Mouse (Mus musculus) liver, embryonic 18 days (tissue): ENCODE data around the gene Lix1l. TPM values are rescaled to one million over a fixed set of nuclear protein-coding genes. Genes with fewer than 3 reads are reported as not detected.

Source experiments
- polyA plus RNA-seq: library from polyadenylated mRNA; depleted of rRNA; stranded (reverse); fragments of >200 nt; gene quantifications from 2 replicates; pipeline ENCODE4 v1.2.3, GENCODE M21; 2012; rRNA removed

Gene Lix1l
- polyA plus RNA-seq, result 3.6 and 3.8 TPM in 2 replicates

DNA sequence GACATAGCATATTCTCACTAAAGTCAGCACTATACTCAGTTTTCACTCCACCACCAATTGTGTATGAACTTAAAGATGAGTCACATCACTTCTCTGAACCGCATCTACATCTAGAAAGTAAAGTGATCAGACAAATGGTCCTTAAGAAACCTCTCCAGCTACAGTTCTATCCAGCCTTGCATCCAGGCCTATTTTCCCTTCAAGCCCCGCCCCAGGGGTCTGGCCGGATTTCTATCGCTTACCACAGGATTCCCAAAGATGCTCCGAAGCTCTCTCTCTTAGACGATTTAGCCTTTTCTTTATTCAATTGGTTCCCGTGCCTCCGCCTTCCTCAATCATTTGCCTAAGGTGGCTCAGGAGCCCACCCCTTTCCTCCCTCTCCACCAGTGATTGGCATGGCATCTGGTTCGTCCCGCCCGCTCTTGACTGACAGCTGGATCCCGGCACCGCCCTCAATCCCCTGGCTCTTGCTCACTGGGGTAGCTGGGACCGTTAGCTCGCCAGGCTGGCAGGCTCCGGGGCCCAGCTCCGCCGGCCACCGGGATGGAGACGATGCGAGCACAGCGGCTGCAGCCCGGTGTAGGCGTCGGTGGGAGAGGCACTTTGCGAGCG, at the start of gene Lix1l:
Lix1l (plus strand) TSS at position 511 of the 612 bp plus-strand sequence.

DNA sequence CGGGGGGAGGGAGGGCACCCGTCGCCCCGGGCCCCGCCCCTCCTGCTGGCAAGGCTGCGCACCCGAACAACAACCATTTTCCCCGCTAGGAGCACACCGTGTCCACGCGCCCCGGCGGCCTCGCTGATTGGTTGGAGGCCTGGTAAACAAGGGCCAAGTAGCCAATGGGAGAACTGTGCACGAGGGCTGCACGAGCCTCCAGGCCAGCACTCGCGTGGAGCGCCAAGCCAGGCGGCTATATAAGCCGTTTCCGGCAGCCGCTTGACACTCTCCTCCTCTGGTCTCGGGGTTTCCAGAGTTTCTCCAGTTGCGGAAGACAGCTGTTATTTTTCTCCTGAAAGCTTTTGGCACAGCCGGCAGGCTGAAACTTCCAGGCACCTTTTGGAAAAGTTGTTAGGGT, 43.3 kb upstream of the Lix1l start, which contains the start of gene Txnip:
Txnip (plus strand) TSS at position 264 of the 400 bp plus-strand sequence.

DNA sequence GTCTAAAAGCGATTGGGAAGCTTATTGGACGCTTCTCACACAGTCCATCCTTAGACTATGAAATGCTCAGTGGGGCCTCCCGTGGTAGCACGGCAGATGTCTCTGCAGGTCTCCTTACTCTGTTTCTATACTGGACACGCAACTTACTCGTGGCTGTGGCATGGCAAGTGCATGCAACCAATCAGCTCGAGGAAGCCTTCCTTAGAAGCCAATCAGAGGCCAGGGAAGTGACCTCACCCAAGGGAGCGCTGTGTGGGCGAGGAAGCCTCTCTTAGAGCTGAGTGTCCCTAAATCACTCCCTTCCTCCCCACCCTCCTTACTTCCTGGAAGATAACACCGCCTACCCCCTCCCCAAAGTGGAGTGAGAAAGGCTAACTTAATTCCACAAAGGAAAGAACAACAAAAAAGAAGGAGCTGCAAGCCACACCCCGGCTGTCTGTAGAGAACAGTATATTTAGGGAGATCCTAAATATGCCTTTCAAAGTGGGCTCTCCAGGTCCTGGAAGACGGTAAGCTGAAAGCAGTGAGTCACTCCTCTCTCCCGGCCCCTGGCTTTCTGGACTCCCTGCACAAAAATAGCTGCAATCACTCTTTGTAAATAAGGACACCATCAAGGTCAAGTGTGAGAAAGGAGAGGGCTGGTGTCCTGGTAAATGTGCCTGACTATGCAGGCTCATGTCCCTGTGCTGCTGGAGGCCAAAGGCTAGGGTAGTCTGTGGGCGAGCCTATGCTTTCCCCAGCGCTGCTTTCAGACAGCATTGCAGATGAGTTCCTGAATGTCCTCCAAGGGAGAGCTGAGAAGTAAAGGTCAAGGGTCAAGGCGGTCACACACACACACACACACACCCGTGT, 24.0 kb upstream of the Lix1l start, which contains the start of gene Gm16253:
Gm16253 (plus strand) TSS at position 295 of the 852 bp plus-strand sequence.

DNA sequence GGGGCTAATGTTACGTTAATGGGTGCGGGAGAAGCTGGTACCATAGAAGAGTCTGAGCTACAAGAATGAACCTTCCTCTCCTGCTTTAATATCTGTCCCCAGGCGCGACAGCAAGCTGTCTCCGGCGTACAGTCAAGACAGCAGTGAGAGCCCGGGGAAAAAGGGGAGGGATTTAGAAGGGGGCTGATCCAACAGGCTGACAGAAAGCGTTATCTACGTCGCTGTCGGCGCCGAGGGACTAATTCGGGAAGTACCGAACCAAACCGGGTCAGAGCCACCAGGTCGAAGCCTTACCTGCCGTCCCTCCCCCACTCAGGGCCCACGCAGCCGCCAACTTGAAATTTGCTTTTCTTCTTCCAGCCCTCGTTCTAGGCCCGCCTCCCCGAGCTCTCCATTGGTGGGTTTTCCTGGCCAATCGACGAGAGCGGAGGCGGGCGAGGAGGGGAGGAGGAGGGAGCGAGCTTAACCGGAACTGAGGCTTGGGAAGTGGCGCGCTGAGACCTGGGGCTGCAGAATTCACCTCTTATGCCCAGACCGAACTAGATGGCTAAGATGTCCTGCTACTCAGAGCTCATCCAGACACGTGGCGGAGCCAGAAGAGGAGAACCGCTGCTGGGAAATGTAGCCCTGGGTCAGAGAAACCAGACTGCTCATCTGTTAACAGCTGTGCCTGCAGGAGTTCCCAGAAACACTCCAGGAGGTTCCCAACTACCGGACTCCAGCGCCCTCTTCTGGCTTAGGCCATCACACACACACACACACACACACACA, 7.0 kb upstream of the Lix1l start, which contains the start of gene Polr3gl:
Polr3gl (minus strand) TSS at position 392 of the 771 bp plus-strand sequence.

DNA sequence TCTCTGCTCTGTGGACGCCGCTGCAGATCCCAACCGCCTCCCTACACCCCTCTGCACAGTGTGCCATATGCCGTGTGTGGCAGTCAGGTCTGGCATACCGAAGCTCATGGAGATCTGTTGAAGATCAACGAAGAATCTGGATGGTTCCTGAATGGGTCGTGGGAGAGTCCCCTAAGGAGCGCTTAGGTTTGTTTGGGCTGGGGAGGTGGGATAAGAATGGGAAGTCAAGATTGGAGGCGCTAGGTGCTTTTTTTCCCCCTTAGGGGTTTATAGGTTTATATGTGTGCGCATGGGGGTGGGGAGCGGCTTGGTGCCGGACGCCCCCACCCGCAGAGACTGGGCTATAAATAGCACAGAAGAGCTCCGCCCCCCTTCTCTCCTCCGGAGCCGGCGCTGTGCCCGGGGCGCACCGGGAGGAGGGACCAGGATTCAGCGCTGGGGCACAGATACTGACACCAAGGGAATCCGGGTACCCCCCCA, 4.7 kb upstream of the Lix1l start, which contains the start of gene Ankrd34a:
Ankrd34a (plus strand) TSS at position 409 of the 480 bp plus-strand sequence.

DNA sequence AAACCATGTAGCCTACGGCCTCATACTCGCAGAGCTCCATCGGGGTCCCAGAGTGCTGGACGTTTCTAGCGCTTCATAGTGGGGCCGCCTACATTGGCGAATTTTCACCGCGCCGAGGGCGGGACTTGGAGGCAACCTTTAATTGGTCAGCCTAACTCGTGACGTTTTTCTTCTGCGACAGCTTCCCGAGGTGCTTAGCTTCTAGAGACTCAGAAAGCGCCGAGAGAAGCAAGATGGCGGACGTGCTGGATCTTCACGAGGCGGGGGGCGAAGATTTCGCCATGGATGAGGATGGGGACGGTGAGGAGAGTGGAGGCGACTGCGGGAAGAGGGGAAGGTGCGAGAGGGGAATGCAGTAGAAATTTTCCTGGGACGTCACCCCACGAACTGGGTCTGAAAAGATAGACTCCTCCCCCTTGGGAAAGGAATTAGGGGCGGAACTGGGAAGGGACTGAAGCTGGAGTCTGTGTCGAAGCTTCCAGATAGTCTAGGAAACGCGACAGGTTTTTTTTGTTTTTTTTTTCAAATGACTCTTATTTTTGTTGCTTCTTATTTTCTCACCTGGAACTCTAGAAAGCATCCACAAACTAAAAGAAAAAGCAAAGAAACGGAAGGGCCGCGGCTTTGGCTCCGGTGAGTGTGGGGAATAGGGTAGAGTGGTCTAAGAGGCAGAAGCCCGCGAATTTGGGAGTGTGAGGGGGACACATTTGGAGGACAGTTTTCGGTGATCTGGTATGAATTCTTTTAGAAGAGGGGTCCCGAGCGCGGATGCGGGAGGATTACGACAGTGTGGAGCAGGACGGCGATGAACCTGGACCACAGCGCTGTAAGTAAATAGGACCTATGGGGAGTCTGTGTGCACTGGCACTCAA, 29.0 kb downstream of the Lix1l start, which contains the start of gene Rbm8a:
Rbm8a (plus strand) TSS at position 205 of the 872 bp plus-strand sequence.

DNA sequence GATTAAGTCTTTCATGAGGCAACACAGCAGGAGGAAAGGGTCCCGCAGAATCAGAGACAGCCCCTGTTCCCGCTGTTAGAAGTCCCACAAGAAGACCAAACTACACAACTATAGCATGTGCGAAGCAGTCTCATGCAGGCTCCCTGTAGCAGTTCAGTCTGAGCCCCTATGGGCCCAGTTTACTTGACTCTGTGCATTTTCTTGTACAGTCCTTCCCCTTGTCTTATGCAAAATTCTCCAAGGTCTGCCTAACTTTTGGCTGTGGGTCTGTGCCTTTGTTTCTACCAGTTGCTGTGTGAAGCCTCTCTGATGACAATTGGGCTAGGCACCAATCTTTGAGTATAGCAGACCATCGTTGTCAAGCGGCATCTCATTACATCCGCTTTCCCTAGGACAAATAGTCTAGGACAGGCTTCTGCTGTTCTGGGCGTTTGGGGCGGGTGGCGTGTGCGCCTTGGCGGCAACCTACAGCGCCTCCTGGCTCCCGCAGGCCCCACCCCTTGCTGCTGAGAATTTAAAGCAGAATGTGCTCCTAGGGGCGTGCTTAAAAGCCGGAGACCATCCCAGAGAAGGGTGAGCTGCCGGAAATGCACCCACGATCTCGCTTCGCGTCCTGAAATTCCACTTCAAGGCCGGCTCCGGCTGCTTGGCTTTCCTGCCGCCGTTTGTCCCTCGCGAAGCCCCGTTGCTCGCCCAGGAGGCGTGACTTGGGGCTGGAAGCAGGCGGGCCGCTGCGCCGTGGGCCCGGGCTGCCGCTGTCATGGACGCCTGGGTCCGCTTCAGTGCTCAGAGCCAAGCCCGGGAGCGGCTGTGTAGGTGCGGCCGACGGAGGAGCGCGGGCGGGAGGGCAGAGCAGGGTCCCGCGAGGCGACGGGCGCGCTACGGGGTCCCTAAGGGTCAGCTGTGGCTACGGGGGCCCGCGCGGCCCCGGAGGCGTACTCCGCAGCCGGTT, 34.3 kb downstream of the Lix1l start, which contains the start of the genes Pex11b and Gm42957:
Pex11b (plus strand) TSS at position 449 of the 952 bp plus-strand sequence.
Gm42957 (plus strand) TSS at position 547 of the 952 bp plus-strand sequence.

DNA sequence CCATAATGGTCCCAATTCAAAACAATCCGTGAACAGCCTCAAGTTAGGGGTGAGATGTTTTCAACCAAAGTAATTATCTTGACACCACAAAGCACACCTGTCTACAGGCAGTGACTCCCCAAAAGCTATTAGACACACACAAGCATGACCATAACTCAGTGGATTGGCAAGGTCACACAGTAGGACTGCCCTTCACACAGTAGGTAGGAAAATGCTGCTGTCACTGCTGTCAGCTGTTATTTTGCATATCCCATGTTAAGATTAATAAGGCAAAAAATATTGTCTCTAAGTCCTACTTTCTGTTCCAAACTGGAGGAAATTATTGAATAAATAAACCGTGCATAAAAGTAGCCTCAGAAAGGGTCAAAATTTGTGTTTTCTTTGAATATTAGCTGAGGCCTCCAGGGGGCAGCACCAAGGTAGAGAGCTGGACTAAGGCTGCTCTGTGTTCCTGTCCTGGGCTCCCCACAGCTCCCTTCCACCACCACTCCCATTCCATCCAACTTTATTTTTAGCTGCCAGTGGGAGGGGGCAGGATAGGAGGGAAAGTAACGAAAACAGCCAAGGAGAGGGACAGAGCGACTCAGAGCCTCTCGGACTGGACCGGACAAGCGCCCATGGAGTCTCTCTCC, 44.2 kb downstream of the Lix1l start, which contains the start of gene Itga10:
Itga10 (plus strand) TSS at position 567 of the 632 bp plus-strand sequence.

DNA sequence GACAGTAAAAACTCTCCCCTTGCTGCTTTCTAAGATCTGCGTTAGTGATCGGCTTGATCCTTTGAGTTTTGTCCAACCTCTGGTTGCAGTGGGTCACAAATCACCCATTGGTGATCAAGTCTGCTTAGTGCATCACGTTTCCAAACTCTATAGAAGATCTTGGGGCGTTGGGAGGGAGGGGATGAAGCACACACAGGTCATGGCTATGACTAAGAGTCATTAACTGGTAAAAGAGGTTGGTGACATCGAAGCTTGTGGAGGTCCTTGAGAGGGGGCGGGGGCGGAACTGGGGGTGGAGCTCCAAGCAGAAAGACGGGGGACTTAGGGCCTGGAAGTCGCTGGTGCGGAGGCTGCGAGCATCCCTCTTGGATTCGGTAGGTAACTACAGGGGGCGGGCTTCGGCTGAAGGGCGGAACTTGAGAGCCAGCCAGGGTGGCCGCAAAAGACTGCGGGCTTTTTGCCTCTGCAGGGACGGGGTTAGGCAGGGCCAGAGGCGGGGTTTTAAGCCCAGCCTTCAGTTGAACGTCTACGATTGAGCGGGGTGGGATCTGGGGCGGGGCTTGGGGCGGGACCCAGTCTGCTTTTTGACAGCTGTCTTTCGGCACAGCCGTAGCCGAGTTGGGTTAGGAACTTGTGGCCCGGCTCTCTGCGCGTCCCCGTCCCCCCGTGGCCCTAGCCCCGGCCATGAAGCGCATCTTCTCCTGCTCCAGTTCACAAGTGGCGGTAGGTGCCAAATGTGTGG, 68.9 kb downstream of the Lix1l start, which contains the start of gene Ankrd35:
Ankrd35 (plus strand) TSS at position 405 of the 742 bp plus-strand sequence.

Other genes starting within 250 kb of the Lix1l start
- gene BC107364, start 148.8 kb upstream of the Lix1l start, polyA plus RNA-seq, result 0.05 and 0.07 TPM in 2 replicates
- 40.3 and 47.5 TPM in 2 replicates for gene Hfe2, start 76.0 kb upstream of the Lix1l start, polyA plus RNA-seq
- 144 and 281 TPM in 2 replicates for gene Txnip, start 43.2 kb upstream of the Lix1l start, polyA plus RNA-seq
- gene Gm16253, start 24.2 kb upstream of the Lix1l start, polyA plus RNA-seq, result not detected in 2 replicates
- 19.6 and 26.1 TPM in 2 replicates for gene Polr3gl, start 7.0 kb upstream of the Lix1l start, polyA plus RNA-seq
- 0.03 and 0.04 TPM in 2 replicates for gene Ankrd34a, start 4.5 kb upstream of the Lix1l start, polyA plus RNA-seq
- gene Rbm8a, start 28.8 kb downstream of the Lix1l start, polyA plus RNA-seq, result 18.6 and 20.5 TPM in 2 replicates
- 16.6 and 17.3 TPM in 2 replicates for gene Pex11b, start 34.2 kb downstream of the Lix1l start, polyA plus RNA-seq
- 0.01 and 0.04 TPM in 2 replicates for gene Gm42957, start 34.3 kb downstream of the Lix1l start, polyA plus RNA-seq
- gene Itga10, start 44.4 kb downstream of the Lix1l start, polyA plus RNA-seq, result 0.61 TPM in 2 replicates
- 0.34 and 0.50 TPM in 2 replicates for gene Ankrd35, start 69.0 kb downstream of the Lix1l start, polyA plus RNA-seq
- gene Pias3, start 95.2 kb downstream of the Lix1l start, polyA plus RNA-seq, result 5.5 and 6.9 TPM in 2 replicates
- 0.32 and 0.43 TPM in 2 replicates for gene Nudt17, start 107.4 kb downstream of the Lix1l start, polyA plus RNA-seq
- gene Polr3c, start 126.5 kb downstream of the Lix1l start, polyA plus RNA-seq, result 18.6 and 20.2 TPM in 2 replicates
- 14.4 and 15.0 TPM in 2 replicates for gene Rnf115, start 126.5 kb downstream of the Lix1l start, polyA plus RNA-seq
- 32.2 and 37.5 TPM in 2 replicates for gene Pdzk1, start 228.1 kb downstream of the Lix1l start, polyA plus RNA-seq
- gene Cd160, start 228.2 kb downstream of the Lix1l start, polyA plus RNA-seq, result 0.31 and 0.60 TPM in 2 replicates